Mouse (Mus musculus) embryo, embryonic 10.5 days (tissue): ENCODE measurements around the gene Agbl1.
A peak's percentile ranks its signal among the peaks of the same experiment; 100 is the strongest.

Experiments used
- DNase-seq: peaks from one replicate; pipeline ENCODE4 v3.0.0-alpha.2; 2015; ENCODE audit warnings: low spot score

Gene Agbl1

DNA sequence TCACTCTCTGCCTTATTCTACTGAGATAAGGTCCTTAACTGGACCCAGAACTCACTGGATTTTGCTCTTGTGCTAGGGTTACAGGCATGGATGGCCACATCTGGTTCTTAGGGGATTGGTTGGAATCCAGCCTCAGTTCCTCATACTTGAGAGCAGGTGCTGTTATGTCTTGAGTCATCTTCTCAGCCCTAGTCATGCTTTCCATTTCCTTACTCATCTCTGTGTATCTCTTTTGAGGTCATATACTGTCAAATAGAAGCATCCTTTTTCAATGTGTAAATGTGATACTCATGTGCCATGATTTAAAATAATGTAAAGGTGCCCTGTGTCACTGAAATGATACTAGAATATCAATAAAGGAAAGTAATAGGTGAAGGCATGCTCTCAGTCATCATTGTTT lies 705.5 kb downstream of the Agbl1 start:
- DNase-seq, result no peak

DNA sequence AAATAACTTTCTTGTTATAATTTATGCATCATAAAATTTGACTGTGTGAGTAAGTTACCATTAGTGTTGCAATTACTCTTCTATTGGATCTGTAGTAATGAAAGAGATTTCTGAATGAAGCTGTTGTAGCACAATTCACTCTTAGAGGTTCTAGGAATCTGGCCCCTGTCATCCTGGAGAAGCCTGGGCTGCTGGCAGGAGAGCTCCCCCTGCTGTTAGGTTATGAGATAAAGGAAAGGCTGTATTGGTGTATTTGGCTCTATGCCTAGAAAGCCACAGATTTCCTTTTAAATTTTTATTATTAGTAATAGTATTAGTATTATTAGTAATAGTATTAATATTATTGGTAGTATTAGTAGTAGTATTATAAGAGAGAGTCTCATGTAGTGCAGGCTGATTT lies 711.8 kb downstream of the Agbl1 start:
- DNase-seq, result peak; percentile 78

DNA sequence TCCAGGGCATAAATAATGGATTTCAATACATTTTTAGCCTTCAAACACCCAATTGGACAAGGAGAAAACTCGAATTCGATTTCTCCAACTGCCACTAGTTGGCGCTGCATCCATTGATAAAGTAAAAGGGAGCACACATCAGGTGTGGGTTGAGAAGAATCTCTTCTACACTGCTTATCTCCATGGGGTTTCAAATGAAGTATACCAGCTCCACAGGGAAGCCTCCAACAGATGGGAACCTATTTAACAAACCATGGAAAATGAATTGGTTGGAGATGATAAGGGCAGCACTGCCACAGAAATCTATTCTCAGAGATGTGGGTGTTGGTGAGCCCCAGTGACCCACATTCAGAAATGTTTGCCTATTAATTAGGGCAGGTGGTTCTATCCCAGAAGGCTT lies 741.6 kb downstream of the Agbl1 start:
- peak; percentile 41 for DNase-seq

DNA sequence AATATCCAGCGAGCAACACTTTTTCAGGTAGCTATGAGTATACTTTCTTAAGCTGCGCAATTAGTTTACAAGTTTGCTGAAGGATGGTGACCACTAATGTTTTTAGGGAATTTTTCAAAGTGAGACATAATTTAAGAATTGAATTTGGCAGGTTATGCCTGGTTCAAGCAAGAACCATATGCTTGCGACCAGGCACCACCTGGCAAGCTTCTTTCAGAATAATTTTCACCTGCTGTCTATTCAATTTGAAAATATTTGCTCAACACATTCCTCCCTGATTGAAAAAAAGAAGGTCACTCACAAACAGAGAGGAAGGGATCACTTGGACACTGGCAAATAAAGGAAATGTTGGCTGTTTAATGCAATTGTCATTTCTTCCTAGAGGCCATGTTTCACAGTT lies 779.9 kb downstream of the Agbl1 start:
- no peak for DNase-seq

DNA sequence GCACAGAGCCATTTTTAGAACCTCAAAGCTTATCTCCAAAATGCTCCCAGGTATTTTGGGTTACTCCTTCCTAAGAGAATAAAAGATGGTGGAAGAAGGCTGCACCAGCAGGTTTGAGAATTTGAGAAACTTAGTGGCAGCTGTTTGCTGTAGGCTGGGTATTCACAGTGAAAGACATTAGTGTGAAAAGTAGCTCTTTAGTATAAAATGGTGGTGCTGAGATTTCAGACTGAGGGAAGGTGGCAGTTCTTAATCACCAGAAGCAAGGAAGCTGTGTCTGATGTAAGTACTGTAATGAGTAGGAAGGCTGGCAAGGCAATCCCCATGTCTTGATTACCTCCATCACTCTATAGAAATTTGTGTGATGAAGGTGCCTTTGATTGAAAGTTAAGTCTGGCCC lies 799.3 kb downstream of the Agbl1 start:
- DNase-seq, result no peak

DNA sequence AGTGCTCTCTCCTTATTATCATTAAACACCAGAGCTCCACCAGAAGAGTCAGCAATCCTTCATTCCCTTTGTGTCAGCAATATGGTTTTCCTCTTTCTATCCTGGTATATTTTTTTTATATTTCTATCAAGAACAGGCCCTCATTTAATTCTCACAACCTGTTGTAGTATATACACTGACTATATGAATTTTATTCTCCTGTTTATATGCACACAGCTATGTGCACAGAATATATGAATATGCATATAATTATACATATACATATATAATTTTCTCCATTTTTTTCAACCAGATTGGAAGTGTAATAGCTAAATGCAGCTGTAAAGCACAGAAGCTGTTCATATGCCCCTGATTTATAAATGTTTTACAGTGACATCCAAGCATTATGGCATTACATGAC lies 846.3 kb downstream of the Agbl1 start:
- no peak for DNase-seq

DNA sequence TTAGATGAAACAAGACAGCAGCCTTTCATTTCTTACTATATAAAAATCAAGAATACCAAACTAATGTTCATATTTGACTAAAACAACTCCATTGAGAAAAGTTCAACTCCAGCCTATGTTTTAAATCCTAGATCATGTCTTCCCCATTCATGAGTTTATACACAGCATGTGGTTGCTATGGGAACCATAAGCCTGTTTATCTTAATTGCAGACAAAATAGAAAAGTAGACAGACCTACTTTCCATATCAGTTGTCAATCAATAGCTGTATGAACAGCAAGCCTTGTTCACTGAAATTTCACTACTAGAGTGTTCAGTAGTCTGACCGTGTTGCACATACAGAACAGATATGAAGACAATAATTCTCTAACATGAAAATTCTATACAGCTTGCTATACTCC lies 857.6 kb downstream of the Agbl1 start:
- DNase-seq, result no peak

DNA sequence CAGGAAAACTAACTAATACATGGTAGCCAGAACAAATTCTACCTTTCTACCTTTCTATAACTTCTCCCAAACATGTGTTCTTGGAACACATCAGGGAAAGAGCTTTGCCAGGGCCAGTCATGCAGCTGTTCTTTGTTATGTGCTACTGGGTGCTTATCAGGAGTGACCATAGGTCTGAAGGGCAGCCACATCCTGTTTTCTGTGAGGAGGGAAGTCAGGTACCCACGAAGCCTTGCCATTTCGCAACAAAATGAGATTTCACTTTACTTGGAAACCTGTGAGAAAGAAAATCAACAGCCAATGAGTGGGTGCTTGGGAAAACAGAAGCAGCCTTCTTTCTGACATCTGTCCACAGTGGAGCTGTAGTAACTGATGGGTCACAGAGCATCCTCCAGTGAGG lies 865.5 kb downstream of the Agbl1 start:
- DNase-seq, result no peak

DNA sequence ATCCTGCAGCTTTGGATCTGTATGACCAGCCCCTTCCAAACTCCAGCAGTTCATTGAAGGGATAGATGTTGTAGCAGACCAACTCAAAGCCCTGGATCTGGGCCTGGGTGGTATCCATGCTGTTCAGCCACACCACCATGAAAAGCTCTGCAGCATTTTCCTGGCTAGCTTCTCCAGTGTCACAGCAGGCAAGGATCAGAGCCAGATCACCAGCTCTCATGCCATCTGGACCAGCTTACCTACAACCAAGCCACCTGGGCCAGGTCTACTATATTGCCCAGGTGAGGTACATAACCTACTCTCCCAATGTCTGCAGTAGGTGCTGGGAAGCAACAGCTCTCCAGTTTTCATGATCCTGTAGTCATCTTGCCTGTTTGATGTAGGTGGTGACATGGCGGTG lies 884.3 kb downstream of the Agbl1 start:
- no peak for DNase-seq

DNA sequence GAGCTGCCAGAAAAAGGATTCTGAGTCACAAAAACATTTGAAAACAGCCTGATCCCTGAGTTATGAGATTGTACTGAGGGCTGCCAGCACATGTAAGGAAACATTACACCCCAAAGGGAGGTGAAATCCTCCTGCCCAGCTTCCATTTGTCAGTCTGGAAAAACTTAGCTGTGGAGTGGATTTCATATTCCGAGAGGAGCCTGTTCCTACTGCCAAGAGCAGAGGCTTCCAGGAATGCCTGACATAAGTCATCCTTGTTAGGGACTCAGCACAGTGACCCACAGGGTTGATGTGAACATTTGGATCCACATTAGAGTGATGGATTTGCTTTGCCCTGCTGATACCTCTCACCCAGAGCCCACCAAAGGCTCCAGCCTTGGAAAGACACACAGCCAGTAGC lies 899.4 kb downstream of the Agbl1 start:
- no peak for DNase-seq

DNA sequence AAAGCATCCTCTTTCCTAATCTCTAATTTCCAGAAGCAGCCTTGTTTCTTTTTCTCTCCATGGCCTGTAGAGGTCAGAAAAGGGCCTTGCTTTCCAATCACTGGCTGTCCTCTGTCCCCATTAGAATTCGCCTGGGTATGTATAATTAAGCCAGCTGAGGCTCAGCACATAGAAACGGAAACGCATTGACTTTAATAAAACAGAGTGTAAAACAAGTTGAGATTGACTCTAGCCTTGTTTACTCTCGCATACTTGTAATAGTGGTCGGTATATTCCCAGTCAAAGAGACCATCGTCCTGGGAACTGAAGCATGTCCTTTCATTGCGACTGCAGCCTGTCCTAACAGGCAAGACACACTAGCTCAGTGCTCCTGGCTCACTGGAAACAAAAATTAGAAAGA lies 902.3 kb downstream of the Agbl1 start:
- peak; percentile 65 for DNase-seq

DNA sequence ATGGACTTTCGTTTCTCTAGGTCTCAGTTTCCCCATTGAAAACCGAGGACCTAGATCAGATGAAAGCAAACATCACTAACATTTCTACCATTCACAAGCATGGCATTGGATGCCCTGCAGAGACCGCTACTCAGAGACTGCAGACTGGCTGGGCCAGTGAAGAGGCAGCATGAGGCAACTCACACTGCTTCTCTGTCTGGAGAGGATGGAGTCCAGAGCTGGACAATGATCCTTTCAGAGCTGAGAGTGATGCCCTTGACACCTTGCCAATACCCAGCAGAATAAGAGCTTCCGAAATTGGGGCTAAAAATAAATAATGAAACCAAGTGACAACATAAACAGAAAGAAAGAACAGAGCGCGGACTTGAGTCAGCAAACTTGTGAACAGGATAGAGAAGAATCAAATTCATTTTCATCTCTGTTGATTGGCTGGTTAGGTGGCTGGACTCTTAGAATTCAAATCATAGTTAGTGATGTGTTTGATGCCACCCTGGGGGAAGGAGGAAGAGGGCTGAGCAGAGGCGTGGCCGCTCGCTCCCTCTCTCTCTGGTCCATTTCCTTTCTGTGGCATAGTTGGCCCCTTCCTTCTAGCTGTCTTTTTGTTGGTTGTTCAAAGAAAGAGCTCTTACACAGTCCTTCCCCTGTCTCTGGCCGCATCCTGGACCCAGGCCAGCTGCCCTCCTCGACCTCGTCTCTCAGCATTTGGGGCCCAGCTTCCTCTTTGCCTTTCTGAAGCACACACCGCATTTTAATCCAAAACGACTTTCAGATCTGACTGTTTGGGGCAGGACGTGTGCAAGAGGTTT lies 903.1 kb downstream of the Agbl1 start:
- DNase-seq, result peak; percentile 12

DNA sequence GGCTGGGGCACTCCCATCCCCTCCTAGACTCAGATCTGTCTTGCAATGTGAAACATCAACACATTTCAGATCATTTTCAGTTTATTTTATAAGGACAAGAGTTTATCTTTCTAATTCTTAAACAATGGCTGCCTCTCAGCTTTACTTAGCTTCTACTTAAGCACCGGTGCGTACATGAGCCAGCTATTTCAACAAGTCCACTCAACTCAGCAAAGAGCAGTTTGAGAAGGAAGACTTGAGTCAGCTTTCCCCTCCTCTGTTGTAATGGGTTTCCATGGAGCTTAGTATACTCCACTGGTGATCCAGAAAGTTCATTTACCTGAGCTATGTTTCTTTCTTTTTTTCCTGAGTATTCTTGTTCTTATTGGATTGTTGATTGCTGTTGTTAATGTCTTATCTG lies 905.2 kb downstream of the Agbl1 start:
- no peak for DNase-seq

DNA sequence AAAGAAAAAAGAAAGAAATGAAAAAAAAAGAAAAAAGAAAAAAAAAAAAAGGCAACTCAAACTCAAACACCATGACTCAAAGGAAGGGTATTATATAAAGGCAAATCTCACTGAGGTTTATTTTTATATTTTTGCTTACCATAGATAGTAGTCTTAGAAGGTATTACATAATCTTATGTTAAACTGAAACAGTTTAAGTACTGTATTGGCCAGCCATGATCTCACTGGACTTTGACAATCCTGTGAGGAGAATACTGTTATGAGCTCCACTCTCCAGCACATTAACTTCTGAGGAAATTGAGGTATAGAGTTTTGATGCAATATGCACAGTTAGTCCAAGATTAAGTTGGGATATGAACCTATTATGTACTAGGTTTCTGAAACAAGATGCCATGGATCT lies 909.0 kb downstream of the Agbl1 start:
- DNase-seq, result no peak

DNA sequence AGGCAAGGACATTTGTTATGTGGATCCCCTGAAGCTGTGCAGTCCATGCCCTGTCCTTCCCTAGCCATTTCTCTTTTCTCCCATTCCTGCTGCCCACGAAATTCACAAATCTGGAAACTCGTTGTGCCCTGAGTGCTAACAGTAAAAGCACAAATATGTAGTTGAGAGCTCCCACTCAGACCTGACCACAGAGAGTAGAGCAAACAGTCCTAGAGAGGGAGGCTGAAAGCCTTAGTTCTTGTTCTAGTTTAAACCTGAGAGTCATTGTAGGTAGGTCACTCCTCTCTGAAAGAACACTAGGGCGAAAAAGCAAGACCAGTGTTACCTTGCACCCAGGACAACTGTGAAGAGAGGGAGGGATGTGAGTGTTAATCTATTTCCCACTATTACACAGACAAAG lies 917.8 kb downstream of the Agbl1 start:
- no peak for DNase-seq

DNA sequence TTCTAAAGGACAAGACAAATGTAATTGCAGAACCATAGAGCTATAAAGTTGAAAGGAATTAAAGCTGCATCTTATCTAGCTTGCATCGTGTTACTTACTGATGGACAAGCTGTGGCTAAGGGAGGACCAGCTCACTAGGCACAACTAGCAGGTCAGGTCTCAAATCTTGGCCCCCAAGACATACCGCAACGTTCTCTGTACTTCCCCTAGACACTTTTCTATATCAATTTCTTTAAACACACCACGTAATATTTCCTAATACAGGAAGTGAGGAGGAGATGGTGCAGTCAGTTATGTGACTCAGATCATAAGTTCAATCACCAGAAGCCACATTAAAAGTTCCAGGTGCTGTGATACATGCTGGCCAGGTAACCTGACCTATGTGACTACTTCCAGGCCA lies 919.1 kb downstream of the Agbl1 start:
- DNase-seq, result no peak

DNA sequence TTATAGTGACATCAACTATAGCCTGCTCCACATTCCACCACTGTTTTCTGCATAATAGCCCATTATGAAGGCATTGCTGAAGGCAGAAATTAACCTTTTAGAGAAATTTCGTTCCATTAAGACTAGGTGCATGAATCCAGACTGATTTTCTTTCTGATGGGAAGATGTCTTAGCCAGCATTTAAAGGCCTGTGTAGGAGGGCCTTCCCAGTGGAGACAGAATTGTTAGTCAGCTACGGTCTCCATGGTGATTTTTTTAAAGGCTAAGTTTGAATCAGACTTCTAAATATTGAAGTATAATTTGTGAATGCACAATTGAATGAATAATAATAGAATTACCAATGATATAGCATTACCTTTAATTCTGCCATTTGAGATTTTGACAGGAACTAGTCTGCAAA lies 920.2 kb downstream of the Agbl1 start:
- no peak for DNase-seq

DNA sequence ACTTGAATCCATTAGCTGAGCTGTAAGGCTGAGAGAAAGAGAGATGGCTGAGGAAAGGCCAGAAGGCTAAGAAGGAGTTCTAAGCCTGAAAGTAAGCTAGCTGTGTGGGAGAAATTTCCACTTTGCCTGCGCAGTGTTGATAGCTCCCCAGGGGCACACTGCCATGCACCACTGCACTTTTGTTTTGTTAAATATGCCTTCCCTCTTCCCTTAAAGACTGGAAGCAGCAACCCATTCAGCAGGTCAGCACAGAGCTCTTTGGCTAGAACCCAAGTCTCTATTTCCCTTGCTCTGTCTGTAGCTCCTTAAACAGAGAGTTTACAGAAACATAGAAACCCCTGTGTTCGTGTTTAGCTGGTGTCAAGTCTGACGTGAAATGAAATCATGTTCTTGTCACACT lies 922.7 kb downstream of the Agbl1 start:
- DNase-seq, result peak; percentile 14

DNA sequence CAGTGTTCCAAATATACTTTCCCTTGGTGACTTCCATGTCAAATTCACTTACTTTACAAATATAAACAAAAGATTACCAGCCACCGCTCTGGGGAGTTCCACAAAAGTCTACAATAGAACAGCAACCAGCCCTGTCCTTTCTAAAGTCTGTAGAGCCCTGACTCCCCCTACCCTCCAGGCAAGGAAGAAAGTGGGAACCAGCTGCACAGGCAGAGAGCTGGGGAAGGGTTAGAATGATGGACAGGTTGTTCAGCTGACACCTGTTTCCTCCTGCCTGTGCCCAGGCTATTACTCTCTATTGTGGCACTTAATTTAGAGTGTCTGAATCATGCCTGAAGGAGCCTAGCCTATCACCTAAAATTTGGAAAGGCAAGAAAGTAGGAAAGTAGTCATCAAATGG lies 923.2 kb downstream of the Agbl1 start:
- no peak for DNase-seq

DNA sequence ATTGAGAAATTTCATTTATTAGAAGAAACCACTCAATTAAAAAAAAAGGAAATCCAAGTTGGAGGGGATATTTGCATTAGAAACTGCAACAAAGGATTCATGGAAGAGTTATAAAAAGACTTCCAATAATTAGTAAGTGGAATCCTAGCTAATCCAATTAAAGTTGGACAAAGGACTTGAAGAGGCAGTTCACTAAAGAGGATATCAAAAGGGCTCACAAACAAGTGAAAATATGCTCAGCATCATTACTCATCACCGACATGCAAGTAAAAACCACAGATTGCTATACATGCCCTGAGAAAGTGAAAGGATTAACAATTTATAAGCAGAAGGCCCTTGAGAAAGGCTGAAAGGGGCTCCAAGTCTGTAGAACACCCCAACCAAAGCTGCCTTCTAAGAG lies 935.2 kb downstream of the Agbl1 start:
- DNase-seq, result no peak
